Mouse (Mus musculus): ENCODE data around the gene Lmntd1. TPM values are rescaled to one million over a fixed set of nuclear protein-coding genes. Genes with fewer than 3 reads are reported as not detected.
A peak's percentile ranks its signal among the peaks of the same experiment; 100 is the strongest.

Lmntd1 gene
- polyA plus RNA-seq, 1 experiment from 2014 or later, result 0.33 TPM

DNA sequence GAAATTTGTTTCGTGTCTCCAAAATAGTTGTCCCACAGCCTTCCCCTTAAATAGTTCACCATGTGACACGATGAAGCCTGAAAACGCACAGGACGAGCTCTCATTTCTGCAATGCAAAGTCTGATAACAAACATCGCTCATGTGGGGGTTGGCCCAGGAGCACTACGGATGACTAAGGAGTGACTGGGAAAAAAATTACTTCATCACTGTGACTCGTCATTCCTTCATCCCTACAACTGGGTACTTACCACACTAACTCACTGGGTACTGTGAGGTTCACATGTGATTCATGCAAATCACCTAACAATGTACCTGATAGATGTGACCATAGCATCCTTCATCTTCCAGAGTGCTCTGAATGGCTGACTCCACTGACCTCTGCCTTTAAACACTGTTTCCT lies 118.4 kb downstream of the Lmntd1 start:
- DNase-seq (ENCODE audit: low spot score), result no peak

DNA sequence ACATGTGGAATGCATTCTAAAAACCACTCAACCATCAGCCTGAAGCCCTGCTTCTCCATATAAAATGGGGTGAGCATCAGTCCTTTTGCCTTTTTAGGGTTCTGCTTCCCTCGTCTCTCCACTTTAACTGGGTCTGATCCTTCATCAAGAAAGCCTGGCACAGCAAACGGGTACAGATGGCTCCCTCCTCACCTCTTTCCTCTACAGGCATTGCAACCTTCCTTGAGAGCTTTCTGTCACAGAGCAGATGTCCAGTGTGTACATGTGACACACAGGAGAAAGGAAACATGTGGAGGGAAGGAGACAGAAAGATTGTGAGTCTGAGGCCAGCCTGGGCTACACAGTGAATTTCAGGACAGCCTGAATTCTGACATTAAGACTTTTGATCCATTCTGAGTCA lies 125.9 kb downstream of the Lmntd1 start:
- no peak for DNase-seq (ENCODE audit: low spot score)

DNA sequence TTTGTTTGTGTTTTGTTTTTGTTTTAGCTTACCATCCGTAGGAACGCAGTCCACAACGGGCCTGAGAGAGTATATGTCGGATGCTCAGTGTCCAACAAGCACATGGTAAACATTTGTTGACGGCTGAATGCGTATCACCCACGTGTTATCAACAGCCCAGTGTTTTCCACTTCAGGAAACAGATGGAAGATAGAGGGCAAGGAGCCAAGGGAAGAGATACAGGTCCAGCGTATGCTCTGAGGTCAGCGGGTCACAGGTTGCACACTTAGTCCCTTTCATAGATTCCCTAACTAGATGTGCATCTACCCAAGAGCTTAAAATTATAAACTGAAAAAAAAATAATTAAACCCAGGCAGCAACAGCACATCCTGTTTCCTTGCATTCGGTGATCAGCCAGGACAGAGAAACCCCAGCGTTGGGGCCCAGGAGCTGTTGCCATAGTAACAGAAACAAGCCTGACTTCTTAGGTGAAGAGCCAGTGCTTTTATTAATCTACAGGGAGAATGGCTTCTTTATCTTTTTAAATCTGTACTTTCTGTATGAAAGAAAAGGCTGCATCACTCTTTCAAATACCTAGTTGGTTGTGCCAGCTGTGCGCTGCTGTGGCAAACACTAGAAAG lies 128.0 kb downstream of the Lmntd1 start:
- DNase-seq (ENCODE audit: low spot score), result peak; percentile 19

DNA sequence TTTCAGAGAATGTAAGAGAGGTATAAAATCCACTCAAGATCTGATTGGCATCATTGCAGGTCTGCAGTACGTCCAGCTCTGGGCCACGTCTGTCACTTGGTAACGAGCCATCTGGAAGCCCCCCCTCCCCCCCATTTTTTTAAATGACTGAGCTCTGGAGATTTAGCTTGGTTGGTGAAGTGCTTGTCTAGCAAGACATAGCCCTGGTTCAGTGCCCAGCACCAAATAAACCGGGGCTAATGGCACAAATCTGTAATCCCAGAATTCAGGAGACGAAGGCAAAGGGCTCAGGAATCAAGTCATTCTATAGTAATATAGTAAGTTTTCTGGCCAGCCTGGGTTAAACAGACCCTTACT lies 130.8 kb downstream of the Lmntd1 start:
- DNase-seq (ENCODE audit: low spot score), result no peak

DNA sequence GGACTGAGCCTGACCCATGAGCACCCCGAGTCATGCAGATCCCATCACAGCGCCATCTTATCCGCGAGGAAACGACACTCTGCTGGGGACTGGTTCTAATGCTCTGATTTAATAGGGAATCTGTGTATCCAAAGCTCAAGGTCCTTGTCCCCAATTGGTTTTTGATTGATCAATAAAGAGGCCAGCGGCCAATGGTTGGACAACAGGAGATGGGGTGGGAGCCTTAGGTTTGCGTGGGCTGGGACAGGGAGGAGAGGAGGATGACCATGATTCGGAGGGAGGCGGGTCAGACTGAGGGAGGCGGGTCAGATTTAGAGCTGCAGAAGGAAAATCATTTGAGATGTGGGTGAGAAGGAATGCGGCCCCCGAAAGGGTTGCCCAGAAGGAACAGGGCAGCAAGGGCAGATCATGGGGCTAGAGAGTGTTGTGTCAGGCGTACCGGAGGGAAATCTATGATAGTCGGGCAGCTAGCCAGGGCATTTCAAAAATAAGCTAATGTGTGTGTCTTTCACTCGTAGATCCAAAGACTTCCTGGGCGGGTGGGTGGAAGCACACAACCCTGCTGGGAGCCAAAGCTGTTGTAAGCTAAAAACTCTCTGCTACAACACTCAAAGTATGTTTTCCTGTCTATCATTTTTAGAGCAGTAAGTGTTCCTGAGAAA lies 131.3 kb downstream of the Lmntd1 start:
- DNase-seq (ENCODE audit: low spot score), result no peak

DNA sequence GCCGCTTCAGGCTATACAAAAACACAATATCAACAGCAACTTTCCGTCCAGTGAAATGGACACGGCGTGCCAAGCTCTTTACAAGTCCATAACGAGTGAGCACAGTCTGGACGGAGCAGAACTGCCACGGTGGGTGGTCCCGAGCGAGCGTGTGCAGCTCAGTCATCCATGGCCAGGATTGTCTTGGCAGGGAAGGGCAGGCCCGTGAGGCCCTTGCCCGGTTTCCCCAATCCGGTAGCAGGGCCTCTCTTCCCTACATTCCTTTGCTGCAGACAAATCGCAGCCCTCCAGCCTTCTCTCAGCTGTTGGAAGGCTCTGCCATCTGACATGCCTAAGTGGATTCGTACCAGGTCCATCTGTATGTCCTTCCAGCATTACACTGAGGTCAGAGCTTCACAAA lies 132.2 kb downstream of the Lmntd1 start:
- DNase-seq (ENCODE audit: low spot score), result no peak

DNA sequence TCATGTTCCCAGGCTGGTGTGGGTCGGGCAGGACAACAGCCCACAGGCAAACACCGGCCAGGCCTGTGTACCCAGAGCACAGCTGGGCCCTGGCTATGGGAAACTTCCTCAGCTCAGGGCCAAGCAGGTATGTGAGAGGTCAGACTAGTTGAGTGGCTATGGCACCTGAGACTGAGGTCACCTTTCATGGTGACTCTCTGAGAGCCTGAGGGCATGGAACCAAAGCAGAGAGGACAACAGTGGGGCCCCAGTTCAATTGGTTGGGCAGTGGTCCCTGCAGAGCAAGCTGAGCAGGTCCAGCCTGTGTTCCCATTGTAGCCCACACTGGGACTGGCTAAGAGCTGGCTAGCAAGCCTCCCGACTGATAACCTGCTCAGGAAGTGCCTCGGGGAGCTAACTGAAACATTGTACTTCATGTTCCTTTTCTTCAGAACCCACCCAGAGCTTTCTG lies 135.3 kb downstream of the Lmntd1 start:
- DNase-seq (ENCODE audit: low spot score), result no peak

DNA sequence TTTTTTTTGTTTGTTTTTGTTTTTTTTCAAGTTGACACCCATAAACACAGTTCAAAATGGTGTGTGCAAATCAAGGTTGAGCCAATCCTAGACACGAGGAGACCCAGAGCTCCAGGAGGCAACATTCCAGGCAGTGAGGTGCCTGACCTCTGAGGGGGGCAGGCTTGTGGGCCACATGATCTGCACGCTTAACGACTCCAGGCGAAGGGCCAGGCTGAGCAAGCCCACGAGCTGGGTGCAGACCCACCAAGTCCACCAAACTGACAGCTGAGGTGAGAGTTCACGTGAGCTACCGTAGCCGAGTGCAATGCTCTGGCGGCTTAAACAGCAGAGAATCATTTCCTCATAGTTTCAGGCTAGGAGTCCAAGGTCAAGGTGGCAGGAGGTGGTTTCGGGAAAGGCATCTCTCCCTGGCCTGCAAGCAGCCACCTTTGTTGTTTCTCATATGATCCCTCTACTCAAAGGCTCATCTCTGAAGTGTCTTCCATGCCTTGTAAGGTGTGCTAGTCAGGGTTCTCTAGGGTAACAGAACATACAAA lies 136.7 kb downstream of the Lmntd1 start:
- no peak for DNase-seq (ENCODE audit: low spot score)

DNA sequence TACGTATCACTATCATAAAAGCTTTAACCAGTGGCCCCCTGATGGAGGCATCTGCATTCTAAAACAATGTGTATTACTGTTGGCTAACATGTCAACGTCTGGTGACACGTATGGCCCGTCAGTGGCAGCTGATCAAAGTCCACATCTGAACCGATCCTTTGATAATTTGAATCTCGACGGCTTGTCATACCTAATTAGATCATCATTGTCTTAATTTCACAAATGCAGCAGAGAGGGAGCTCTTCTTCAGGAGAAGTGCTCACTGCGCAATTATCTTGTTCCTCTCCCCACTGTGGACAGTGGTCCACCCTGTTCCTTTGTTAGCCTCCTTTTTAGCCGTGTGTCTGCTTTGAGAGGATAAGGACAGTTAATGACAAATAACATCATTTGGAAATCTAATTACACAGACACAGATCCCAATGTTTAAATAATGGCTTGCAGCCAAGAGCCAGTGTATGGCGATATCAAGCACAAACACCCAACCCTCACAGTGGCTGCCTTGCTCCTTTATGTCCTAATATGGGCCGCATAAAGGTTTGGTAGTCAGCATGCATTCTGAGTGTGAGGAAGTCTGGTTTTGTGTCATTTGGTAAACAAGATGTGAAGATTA lies 142.4 kb downstream of the Lmntd1 start:
- no peak for DNase-seq (ENCODE audit: low spot score)

DNA sequence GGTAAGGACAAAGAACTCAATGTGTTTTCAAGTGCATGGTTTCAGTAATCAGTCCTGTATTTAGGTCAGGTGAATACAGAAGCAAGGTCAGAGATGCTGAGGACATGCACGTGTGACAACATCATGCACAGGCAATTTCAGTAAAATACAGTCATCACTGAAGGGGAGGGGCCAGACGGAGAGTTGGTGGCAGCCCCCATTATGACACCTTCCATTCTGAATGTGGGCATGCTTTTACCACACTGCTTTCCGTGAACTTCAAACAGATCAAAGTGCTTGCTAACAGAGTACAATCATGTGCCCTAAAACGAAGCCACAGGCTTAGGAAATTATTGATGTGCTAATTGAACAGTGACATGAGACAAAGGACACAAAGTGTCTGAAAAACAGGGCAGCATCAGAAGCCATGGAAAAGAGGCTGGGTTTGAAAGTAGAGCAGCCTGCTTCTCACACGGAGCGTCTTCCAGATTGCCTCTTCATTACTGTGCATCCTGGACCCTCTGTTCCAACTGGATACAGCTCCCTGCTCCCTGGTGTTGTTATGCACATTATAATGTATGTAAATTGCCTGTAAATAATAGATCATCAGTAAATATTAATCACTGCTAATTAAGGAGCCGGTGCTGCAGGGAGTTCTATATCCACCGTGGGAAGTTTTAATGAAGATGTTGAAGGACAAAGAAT lies 144.7 kb downstream of the Lmntd1 start:
- DNase-seq (ENCODE audit: low spot score), result no peak

DNA sequence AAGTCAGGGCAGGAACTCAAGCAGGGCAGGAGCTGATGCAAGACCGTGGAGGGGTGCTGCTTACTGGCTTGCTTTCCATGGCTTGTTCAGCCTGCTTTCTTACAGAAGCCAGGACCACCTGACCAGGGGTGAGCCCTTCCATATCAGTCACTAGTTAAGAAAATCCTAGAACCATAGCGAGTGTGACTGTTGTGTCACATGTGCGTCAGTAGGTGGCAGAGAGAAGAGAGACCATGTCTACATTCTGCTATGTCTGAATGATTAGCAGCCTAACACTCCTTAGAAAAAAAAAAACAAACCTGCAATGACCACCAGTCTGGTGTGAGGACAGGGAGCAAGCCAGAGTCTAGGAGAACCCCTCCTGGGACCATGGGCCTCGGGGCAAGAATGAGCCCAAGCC lies 150.1 kb downstream of the Lmntd1 start:
- no peak for DNase-seq (ENCODE audit: low spot score)

DNA sequence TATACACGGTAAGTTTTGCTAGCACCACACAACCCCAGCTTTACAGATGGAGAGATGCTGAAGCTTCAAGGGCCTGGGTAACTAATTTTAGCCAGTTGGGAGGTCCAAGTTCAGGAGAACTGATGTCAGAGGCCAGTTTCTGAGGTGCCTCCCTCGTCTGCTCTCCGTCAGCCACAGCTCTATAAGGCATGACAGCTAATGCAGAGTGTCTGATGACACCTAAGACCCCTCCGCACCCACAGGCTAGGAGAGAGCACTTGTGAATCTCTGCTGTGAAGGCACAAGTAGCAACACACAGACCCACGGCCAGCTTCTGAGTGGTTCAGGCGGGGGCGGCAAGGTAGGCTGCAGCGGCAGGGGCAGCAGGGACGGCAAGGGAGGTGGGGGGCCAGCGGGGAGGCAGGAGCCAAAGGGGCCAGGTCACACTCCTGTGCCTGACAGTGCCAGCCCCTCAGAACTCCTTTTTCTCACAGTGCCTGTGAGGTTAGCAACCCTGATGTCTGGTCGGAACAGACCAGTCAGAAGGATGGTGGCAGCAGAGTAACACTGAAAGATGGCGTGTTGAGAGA lies 151.4 kb downstream of the Lmntd1 start:
- no peak for DNase-seq (ENCODE audit: low spot score)

DNA sequence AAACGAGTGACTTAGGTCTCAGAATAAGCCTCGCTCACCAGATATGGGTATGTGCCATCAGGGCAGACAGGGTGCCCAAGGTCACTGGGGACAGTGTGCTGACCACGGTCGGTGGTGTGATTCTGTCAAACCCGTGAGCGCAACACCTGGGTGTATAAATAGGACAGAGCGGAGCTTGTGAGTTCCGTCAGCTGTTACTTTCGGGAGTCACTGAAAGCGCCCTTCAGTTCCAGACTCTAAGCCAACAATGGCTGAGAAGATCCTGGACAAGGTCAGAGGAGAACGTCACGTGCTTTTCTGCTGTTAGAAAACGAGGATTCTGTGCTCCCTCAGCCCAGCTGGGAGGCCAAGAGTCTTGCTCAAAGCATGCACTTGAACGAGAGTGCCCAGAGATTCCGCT lies 157.1 kb downstream of the Lmntd1 start:
- no peak for DNase-seq (ENCODE audit: low spot score)

DNA sequence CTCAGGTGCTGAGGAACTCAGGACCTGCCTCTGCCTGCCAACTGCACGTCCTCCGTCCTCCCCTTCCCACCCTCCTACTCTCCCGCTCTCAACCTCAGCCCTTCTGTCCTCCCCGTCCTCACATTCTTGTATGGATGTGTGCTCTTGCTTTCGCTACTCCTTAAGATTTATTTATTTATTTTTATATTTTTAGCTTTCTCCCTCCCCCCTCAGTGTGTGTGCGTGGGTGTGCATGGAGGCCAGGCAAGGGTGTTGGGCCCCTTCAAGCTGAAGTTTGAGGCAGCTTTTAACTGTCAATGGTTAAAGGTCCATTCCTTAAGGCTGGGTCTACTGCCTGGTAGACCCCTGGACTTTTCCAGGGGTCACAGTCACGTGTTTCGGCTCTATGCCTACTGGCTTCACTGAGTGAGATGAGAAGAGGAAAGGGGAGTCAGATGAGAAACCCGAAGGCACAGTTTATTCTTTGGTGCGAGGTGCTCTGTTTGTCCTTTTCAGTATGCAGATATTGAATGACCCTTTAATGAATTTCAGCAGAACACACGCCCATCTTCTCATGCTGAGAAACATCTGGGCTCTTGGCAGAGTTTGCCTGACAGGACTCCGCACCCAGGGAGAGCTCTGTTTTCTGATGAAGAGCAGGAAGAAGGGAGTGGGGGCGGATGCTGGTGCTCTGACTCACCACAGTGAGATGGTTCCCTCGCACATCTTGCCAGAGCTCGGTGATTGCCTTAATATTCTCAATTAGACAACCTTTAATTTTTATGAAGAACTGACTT lies 163.3 kb downstream of the Lmntd1 start:
- no peak for DNase-seq (ENCODE audit: low spot score)

DNA sequence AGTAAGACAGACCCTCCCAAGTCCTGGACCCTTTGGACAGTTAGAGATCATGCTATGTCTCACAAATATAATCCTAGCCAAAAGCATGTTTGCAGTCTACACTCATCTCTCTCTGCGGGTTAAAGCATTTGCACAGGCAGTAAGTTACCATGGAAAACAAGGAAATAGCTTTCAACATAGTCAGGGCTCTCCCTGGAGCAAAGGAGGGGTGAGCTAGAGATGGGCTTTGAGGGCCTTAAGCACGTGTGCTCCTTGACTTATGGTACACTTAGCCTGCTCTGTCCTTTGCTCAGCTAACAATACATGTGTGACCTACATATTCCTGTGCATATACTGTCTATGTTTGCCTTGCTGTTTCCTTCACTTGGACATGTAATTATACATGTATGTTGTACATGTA lies 165.8 kb downstream of the Lmntd1 start:
- no peak for DNase-seq (ENCODE audit: low spot score)

DNA sequence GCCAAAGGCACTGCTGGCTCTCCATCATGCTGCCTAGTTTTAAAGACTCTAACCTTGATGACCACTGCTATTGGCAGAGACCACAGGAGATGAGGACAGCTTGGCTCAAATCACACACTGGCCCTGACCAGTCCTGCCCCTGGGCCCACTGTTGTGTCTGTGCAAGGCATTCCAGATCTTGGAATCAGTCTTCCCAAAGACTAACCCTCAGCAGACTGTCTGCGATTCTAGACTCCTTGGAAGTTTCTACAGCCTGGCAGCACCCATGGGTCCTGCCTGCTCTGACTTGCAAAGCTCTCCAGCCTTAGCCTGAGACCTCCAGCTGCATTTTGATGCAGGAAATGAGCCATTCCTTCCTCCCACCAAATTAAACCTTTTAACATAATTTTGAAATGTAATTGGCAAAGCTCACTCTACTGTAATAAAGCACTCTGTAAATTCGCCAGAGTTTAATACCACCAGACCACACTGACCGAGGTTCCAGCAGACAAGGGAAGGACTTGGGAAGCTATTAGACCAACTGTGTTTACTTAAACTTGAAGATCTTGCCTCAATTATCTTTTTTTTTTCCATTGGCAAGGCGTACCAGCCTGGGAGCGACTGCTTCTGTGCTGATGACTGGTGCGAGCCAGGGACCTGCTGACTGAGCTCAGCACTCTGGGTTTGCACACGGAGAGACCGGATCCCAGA lies 168.2 kb downstream of the Lmntd1 start:
- no peak for DNase-seq (ENCODE audit: low spot score)

DNA sequence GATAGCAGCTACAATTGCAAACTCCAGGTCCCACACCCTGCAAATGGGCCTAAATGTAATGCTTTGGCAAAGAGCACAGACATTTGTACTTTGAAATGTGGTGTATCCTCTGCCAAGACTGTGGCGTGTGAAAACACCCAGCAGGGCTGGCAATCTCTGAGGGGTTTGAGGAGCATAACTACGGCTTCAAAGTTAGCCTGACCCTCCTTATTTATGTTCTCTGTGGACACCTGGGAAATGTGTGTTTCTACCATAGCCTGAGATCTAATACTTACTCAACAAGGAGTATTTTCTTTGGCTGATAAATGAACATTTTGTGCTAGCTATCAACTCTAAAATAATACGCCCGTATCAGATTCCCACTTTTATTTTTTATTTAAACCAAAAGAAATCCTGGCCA lies 168.7 kb downstream of the Lmntd1 start:
- DNase-seq (ENCODE audit: low spot score), result no peak

DNA sequence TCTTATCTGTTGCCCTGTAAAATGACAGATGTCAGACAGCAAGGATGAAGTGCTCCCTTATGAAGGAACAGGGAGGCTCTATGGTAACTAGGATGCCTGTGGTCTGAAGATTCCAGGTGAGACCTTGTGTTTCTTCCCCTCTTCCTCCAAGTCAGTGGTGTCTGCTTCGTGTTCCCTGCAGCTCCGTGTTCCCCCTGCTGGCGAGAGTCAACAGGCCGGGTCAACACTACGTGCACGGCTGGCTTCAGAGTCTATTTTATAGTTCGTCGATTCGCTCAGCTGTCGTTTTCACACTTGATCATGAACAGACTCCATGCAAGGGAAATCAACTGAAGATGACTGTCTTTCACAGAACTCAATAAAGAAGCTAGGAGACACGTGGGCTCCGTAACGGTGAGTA lies 171.3 kb downstream of the Lmntd1 start:
- peak; percentile 11 for DNase-seq (ENCODE audit: low spot score)

DNA sequence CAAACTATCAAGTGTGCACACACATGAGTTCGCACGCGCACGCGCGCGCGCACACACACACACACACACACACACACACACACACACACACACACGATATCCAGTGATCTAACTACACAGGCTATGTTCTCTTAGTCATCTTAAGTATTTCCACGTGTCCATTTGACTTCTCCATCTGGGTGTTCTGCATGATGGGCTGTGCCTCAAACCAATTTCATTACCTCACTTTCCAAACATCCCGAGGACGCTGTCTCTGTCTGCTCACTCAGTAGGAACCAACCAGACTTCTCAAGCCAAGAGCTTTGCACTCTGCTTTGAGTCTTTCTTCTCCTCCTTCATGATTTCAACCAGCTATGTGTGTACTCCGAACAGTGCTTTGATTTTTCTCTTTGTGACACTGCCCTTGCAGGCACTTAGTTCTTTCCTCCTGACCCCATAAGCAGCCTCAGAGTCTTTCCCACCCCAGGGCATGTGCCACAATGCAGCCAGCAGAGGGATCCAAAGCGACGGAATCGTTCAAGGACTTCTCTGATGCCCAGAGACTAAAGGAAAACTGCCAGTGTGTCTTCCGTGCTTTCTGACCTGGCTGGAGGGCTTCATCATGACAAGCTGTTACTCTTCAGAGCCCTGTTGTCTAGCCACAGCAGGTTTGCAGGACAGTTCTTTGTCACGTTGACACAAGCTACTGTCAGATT lies 172.6 kb downstream of the Lmntd1 start:
- no peak for DNase-seq (ENCODE audit: low spot score)

DNA sequence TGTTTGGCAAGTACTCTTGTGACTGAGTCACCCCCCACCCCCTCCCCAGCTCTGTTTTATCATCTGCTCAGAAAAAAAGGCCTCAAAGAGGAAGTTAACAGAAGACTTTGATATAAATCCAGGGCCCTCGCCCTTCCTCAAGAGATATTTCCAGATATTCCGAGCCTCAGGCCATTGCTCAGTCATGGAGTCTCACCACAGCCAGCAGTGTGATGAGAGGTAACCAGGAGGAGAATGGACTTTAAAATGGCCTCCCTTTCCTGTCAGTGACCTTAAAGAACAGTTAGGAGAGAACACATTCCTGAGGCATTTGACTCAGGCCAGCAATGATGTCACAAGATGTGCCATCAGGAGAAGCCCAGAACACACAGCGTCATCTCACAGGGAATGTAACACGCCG lies 175.3 kb downstream of the Lmntd1 start:
- DNase-seq (ENCODE audit: low spot score), result no peak

Data from thymus, postnatal 0 days (tissue).